Mouse (Mus musculus): Measurements from ENCODE around the gene Pbx1.

- TF ChIP-seq CTCF (IDR thresholded peaks at IDR 0.05; ENCODE audit: insufficient read depth, low read depth, low read length) (no peak), POLR2A (IDR thresholded peaks at IDR 0.05; ENCODE audit: insufficient read depth, low read depth, low read length) (no peak)
These were observed 44.3 kb upstream of the Pbx1 start for GRCm38 (mm10) chr1:168476216-168476897.
